Mouse (Mus musculus) hindbrain, postnatal 0 days (tissue): ENCODE measurements around the gene Fat3. TPM values are rescaled to one million over a fixed set of nuclear protein-coding genes. Genes with fewer than 3 reads are reported as not detected.

ENCODE experiments used
- ATAC-seq: fragments of 200-750 bp; cut with Nextera tagmentation; 2 replicates; pipeline ENCODE4 v1.8.0; 2017; ENCODE audit warnings: mild to moderate bottlenecking, moderate TSS enrichment, moderate library complexity
- DNase-seq: peaks from one replicate; pipeline ENCODE4 v3.0.0-alpha.2; 2015; ENCODE audit warnings: low spot score
- H3K27ac ChIP-seq: fragments of 300-500 bp; sonication (generic); 2 replicates; pipeline ENCODE4 v1.5.1; 2014; ENCODE audit warnings: mild to moderate bottlenecking
- H3K27me3 ChIP-seq: fragments of 300-500 bp; sonication (generic); 2 replicates; pipeline ENCODE4 v1.6.1; 2014; ENCODE audit warnings: low read length, mixed read lengths; ENCODE audit not compliant: insufficient read depth
- H3K36me3 ChIP-seq: fragments of 300-500 bp; sonication (generic); 2 replicates; pipeline ENCODE4 v1.6.1; 2014; ENCODE audit warnings: low read length, mixed read lengths; ENCODE audit not compliant: insufficient read depth
- H3K4me1 ChIP-seq: fragments of 300-500 bp; sonication (generic); 2 replicates; pipeline ENCODE4 v1.6.1; 2014; ENCODE audit warnings: antibody characterized with exemption, low read length, mixed read lengths; ENCODE audit not compliant: insufficient read depth
- H3K4me2 ChIP-seq: fragments of 300-500 bp; sonication (generic); 2 replicates; pipeline ENCODE4 v1.6.1; 2014; ENCODE audit warnings: low read depth, mild to moderate bottlenecking, low read length, moderate library complexity, mixed read lengths
- H3K4me3 ChIP-seq: fragments of 300-500 bp; sonication (generic); 2 replicates; pipeline ENCODE4 v1.5.1; 2014; ENCODE audit warnings: low read length
- H3K9ac ChIP-seq: fragments of 300-500 bp; sonication (generic); replicated peaks from 2 replicates; pipeline ENCODE4 v1.6.1; 2014; ENCODE audit warnings: mild to moderate bottlenecking, low read length, moderate library complexity, mixed read lengths
- H3K9me3 ChIP-seq: fragments of 300-500 bp; sonication (generic); 2 replicates; pipeline ENCODE4 v1.6.1; 2016; ENCODE audit warnings: low read length, mixed read lengths
- CTCF ChIP-seq: IDR thresholded peaks from 2 replicates; pipeline ENCODE4 v1.5.1; 2016; ENCODE audit warnings: antibody characterized with exemption, control low read depth, low read depth
- WGBS: fragments of 180-500 bp; shearing (Covaris S2); extraction: QIAGEN DNeasy Blood & Tissue Kit; methylation state at CpG from one replicate; pipeline ENCODE4 v1.1.7; 2014; 5-methylcytosine and 5-hydroxymethylcytosine counted together
- polyA plus RNA-seq: library from polyadenylated mRNA; unstranded; fragments of >200 nt; fragmentation: Nextera tagmentation; extraction: Ambion mirVana; gene quantifications from 2 replicates; pipeline ENCODE4 v1.2.1, GENCODE M21; 2015
- total RNA-seq: library from RNA; depleted of rRNA; stranded (reverse); fragments of >200 nt; gene quantifications from 2 replicates; pipeline ENCODE4 v1.2.3, GENCODE M21; 2014

The Fat3 gene
- total and polyA plus RNA-seq, 2 experiments from 2014 or later = 4.7 to 36.4 TPM

DNA sequence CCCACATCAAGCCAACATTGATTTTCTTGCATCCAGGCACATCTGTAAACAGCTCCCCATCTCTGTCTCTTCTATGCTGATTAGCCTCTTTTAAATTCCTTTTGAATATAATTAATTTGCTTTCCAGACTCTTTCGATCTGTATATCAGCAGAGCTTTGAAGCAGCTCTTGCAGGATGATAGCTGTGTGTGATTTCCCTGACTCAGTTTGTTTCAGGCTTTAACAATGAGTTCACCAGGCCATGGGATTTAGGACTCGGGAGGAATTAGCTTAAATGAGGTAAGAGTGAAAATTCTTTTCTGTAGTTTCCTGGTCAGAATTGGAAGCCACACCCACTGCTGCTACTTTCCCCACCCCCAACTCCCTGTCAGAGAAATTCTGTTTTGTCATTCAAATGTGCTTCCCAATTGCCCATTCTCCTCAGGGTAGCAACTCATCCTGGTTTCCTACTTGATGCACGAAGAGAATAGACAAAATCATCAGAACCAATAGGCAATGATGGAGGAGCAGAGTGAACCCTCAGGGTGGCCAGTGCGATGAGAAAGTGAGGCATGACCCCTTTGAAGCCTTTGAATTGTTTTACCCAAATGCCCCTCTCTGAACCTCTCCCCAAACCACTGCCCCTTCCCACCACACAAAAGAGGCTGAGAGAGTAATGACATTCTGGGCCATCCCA is 147.9 kb downstream of the Fat3 start:
- H3K9ac ChIP-seq = no peak overlapping the region
- no peak for DNase-seq
- TF ChIP-seq CTCF = no peak
- no peaks in the 10 kb centered on the region for H3K27me3 ChIP-seq
- 0 out of 2 replicates have a peak overlapping the region, but pooled peaks have one; percentile 7 for H3K4me2 ChIP-seq
- peaks cover 3% of the 10 kb centered on the region; the same call in 1 of the 2 replicates for H3K4me1 ChIP-seq
- H3K36me3 ChIP-seq = no peaks in the 10 kb centered on the region
- WGBS = 19% methylated on average over 4 of the region's 4 CpGs
- peak; percentile 35; the same call in 1 of the 2 replicates for ATAC-seq
- no peak overlapping the region for H3K4me3 ChIP-seq
- H3K27ac ChIP-seq = peak overlapping the region; percentile 48
- H3K9me3 ChIP-seq = no peaks in the 10 kb centered on the region

DNA sequence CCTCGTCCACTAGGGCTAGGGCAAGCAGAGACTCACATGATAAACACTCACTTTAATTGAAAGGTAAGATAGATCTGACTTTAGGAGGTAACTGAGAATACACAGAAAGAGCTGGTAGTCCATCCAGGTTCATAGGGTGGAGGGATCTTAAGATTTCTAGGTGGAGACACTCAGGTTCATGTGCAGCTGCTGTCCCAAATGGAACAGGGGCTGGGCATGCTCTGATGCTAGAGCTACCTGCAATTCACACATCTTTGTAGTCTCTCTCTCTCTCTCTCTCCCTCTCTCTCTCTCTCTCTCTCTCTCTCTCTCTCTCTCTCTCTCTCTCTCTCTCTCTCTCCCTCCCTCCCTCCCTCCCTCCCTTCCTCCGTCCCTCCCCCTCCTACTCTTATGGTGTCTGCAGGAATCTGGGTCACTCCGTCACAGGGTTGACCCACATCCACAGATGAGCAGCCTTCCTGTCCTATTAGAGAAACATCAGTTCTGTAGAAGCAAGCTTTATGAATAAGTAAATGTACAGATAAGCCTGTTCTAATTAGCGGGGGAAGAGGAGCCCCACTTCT is 148.5 kb downstream of the Fat3 start:
- Histone ChIP-seq H3K4me1 (peaks cover 3% of the 10 kb centered on the region; the same call in 1 of the 2 replicates), H3K4me3 (no peak overlapping the region), H3K27ac (peak overlapping the region; percentile 48), H3K9me3 (no peaks in the 10 kb centered on the region), H3K27me3 (no peaks in the 10 kb centered on the region), H3K9ac (no peak overlapping the region), H3K4me2 (no peak overlapping the region), H3K36me3 (no peaks in the 10 kb centered on the region)
- DNase-seq (peak; percentile 17), ATAC-seq (peak; percentile 80)
- 52% methylated on average over 3 of the region's 4 CpGs for WGBS
- no peak for TF ChIP-seq CTCF

DNA sequence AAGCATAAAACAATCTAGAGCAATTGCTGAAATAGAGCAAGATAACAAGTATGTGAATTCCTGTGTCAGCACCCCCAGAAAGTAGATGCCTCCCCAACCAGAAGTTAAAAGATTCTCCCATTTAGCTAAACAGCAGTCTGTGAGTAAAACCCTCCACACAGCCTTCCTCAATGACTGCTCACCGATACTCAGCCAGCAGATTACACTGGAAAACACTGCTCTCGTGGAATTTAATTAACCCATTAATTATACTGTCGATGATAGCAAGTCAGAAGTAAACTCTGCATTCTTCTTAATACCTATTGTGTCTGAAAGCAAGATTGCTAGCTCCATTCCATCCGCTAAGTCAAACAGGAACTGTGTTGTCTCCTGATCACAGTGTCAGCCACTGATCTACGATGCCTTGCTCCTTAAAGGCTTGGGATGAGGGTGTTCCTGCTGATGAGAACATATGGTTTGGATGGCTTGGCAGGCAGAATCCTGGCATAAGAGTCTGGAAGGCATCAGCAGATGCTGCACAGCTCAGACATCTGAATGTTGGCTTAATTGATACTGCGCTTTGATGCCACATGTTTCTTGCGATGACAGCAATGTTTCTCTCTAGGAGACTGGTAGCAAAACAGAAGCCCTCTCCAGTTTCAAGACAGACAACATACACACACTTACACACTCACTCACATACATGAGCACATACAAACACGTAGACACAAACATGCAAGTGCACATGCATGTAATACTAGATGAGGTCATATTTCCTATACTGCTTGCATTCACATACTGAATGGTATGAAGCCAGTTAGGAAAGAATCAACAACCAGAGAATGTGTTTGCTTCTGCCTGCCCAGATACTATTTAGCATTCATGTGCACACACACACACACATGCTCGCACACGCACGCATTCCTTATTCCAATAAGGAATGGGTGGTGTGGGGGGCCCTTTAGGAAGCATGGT is 155.9 kb downstream of the Fat3 start:
- Histone ChIP-seq H3K9me3 (no peaks in the 10 kb centered on the region), H3K4me2 (no peak overlapping the region), H3K4me1 (no peaks in the 10 kb centered on the region; the same call in 1 of the 2 replicates), H3K36me3 (no peaks in the 10 kb centered on the region), H3K27me3 (no peaks in the 10 kb centered on the region), H3K4me3 (no peak overlapping the region), H3K9ac (no peak overlapping the region), H3K27ac (no peak overlapping the region)
- TF ChIP-seq CTCF = no peak
- 44% methylated on average over 11 of the region's 11 CpGs for WGBS
- peak; percentile 87 for ATAC-seq
- peak; percentile 73 for DNase-seq

DNA sequence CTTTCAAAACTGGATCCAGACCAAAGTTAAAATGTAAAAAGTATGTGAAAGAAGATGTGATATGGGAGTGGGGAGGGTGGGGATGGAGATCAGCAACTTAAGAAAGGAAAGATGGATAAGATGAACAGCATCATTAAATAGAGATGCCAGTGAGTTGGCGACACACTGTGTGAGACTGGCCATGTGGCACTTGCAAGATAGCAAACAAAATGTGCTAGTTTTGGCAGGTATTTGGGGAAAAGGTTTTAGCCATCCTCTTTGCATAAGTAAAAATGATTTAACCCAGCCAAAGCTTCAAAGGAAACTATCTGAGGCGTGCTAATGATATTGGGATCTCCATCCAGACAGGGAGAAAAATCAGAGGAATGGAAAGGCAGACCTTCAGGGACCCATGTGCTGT is 157.9 kb downstream of the Fat3 start:
- DNase-seq (no peak), ATAC-seq (no peak)
- H3K4me2 ChIP-seq = no peak overlapping the region
- H3K4me3 ChIP-seq = no peak overlapping the region
- no peaks in the 10 kb centered on the region; the same call in 1 of the 2 replicates for H3K4me1 ChIP-seq
- H3K36me3 ChIP-seq = no peaks in the 10 kb centered on the region
- H3K9ac ChIP-seq = no peak overlapping the region
- H3K27me3 ChIP-seq = no peaks in the 10 kb centered on the region
- H3K27ac ChIP-seq = no peak overlapping the region
- TF ChIP-seq CTCF = no peak
- no peaks in the 10 kb centered on the region for H3K9me3 ChIP-seq
- WGBS = 73% methylated on average over 2 of the region's 2 CpGs

DNA sequence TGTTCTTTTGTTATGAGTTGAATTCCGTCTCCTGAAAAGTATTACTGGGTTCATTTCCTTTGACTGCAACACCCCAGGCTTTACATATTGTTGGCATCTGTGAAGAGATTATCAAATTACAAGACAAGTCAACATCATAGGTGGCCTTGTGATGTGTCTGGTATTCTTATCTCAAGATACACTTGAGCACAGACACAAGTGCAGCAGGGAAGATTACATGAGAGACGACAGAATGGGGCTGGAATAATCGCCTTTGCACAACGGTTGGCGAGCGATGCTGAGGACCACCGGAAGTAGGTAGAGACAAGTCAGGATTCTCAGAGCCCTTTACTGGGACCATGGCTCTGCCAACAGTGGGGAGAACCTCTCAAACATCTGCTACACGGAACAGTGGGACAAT is 158.5 kb downstream of the Fat3 start:
- ATAC-seq = no peak
- Histone ChIP-seq H3K4me3 (no peak overlapping the region), H3K4me1 (no peaks in the 10 kb centered on the region; the same call in 1 of the 2 replicates), H3K36me3 (no peaks in the 10 kb centered on the region), H3K27me3 (no peaks in the 10 kb centered on the region), H3K9ac (no peak overlapping the region), H3K4me2 (no peak overlapping the region), H3K27ac (no peak overlapping the region), H3K9me3 (no peaks in the 10 kb centered on the region)
- TF ChIP-seq CTCF = no peak
- 74% methylated on average over 8 of the region's 8 CpGs for WGBS
- no peak for DNase-seq

DNA sequence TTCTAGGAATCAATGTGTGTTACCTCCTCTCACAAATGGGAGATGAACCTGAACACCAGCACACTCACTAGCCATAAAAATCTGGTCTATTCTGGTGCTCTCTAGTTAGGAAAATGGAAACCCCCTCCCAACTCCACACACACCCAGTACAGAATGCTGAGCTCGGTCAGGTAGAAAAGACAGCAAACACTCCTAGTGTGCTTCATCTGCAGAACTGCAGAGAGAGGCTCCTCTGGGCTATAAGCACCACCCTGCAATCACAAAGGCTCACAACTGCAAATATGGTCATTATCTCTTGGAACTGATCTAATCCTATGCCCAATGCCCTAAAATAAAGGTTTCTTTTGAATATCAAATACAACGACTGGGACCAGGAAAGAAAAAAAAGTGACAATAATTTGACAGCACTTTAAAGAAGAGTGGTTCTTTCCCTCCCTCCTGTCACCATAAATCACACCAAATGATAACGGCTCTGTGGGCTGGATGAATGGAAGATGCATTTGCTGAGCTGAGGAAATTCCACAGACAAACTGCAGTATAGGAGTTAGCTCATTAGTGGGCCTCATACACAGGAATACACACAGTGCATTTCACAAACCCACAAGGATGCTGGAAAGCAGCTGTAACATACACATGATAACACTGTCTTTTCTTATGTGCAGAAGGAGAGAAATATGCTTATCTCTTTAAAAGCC is 170.6 kb downstream of the Fat3 start:
- ATAC-seq (no peak), DNase-seq (no peak)
- Histone ChIP-seq H3K36me3 (no peaks in the 10 kb centered on the region), H3K27ac (no peak overlapping the region), H3K4me3 (no peak overlapping the region), H3K4me2 (no peak overlapping the region), H3K9me3 (no peaks in the 10 kb centered on the region), H3K9ac (no peak overlapping the region), H3K27me3 (no peaks in the 10 kb centered on the region), H3K4me1 (no peaks in the 10 kb centered on the region)
- TF ChIP-seq CTCF = no peak
- 45% methylated on average over 3 of the region's 3 CpGs for WGBS
